Mouse (Mus musculus) kidney, adult 8-10 months (tissue): ENCODE data around the gene Ganc.

Experiments
- DNase-seq, 2 experiments: peaks; one replicate each; pipeline ENCODE4 v3.0.0; 2022

Gene Ganc

GRCm38 (mm10) chr2:120403653-120403985, at the start of gene Ganc:
Gene Ganc, plus strand, starts transcription at chr2:120403896.
- DNase-seq, result no peak

DNA sequence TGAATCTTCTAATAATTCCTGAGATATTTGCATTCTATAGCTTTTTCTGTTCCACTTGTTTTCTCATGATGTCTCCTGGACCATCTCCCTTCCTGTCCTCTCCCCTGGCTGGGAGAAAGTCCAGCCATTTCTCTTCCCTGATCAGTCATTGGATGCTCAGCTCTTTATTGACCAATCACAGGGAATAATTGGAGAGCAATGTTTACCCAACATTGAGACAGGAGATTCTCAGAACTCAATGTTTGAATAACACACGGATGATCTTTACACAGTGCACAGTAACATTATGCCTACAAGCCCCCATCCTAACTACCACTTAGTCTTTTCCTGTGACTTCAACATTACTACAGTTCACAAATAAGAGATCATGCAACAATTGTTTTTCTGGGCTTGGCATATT, 43.3 kb upstream of the Ganc start:
- DNase-seq, result no peak

DNA sequence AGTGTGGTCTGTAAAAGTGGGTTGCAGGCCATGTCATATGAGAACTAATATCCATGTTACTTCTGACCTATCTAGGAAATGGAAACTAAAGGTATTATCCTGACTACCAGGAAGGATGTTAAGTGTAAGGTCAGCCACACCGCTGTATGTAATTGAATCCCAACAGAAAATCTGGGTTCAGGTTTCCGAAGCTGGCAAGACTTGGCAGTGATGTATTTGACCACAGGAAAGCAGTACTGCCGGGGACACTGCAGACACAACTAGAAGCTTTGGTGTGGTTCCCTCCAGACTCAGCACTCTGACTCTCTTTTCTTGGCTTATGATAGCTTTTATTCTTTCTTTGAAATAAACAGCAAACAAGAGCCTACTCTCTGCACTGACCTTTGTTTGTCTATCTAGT, 37.2 kb upstream of the Ganc start:
- DNase-seq, result no peak

DNA sequence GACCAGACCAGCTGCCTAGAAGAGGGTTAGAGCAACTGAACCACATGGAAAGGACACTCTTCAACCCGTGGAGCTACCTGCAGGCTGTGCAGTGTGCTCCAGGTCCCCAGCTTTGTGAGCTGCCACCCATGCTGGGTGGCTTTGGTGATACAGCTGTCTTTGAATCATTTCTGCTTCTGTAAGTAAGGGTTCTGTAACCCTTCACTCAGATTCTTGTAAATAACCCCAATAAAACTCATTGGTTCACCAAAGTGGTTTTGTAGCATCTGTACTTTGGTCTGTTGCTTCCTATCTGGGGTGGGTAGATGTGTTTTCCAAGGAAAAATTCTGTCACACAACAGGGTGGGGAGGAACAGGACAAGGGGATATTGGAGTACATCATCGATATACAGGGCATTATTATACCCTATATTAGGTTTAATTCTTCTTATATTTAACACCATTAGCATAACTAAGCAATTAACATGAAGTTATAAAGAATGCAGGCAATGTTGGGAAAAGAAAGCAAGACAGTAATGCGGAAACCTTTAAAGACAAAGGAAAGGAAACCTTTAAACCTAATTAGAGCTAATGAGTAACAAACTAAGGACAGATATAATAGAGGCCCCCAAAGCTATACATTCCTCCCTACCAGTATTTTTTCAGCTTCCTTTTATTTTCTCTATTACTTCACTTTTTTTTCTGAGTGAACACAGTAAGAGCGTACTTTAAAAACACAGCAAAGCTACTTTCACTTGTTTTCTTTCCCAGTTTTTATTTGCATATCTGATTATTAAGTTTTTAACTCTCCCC, 36.1 kb upstream of the Ganc start:
- DNase-seq, result no peak

DNA sequence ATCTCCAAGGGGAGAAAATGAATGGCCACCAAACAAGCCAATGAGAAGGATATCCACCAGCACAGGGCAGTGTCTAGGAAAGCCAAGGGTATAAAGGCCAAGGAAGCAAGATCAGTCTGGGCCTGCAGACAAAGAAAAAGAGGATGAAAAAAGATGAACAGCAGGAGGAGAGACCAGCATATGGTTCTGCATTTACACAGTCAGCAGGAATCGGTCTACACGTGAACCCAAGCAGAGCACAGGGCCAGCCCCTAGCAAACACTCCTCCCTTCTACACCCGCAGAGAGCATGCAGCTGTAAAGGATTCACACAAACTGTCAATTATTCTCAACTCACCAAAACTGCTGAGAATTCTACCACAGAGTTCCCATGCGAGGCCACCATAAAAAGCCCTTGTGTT, 29.8 kb upstream of the Ganc start:
- DNase-seq, result no peak

DNA sequence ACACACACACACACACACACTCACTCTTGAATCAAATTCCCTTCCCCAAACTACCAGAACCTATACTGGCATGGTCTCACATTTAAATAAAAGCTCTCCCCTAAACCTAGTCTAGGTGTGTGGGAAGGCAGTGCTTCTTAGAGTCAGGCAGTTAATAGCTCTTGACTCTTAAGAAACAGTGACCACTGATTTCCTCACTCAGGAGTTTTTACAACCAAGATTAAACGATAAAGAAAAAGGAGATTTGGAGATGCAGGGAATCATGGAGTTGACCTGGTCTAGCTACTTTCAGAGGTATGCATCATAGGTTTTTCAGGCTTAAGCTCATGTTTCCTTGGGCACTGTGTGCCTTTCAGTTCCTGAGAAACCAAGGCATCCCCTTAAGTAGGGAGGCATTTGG, 17.4 kb upstream of the Ganc start:
- no peak for DNase-seq

DNA sequence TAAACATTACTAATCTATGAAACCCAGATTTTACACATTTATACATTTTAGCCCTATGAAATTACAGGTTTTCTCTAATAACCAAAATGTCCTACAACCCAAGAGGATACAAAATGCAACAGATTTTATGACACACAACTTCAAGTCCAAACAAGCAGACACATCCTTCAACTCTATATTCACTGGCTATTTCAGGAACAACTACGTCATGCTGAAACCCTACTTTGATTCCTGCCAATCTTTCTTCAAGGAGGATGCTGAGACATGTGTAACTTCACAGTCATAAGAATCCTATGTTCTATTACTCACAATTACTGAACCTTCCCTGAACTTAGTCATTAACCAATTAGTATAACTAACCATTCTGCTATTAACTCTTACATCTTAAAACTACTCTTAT, 16.4 kb upstream of the Ganc start:
- DNase-seq, result no peak

DNA sequence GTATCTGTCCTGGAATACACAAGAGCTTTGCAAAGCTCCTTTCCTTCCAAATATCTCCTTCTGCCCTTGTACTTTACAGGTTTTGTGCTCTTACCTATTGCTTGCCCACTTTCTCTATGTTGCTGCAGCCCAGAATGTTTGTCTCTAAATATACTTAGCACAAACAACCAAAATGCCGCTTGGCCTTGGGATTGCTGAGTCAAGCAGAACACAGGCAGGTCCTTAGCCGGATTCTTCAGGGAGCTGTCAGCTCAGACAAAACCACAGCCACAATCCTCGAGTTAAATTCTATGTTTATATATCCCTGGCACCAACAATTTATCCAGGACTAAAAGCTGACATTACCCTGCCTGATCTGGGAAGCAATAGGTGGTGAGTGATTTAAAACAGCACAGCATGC, 14.3 kb upstream of the Ganc start:
- no peak for DNase-seq

- DNase-seq, result no peak
Measured at GRCm38 (mm10) chr2:120390934-120391333, 12.8 kb upstream of the Ganc start.

DNA sequence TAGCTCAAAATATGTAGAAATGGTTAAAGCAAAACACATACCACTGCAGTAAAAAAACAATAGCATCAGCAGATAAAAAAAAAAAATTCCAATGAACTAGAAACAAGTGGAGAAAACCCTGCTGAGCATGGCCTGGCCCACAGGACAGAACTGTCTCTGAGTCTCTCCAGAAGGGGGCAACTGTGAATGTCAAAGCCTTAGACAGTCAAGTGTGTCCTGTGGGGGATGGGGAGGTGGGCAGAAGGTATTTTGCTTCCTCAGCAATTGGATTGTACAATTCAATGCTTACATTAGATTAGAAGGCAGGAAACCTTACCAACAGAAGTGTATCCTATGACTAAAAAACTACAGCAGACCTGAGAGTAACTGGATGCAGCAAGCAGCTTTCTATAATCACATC, 11.3 kb upstream of the Ganc start:
- no peak for DNase-seq

DNA sequence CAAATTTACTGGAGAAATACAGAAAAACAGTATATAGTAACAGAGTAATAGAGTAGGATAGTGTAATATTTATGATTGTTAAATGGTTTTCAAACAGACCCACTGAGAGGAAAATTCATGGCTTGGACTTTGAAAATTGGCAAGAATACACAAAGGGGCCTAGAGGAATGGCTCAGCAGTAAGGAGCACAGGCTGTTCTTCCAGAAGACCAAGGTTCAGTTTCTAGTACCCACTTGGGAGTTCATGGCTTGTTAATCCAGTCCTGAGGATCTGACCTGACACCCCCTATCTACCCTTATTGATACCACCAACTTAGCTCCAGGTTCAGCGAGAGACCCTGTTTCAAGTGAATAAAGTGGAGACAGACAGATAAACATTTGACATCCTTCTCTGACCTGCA, 5.7 kb upstream of the Ganc start:
- peak; percentile 23 to 51 for DNase-seq

DNA sequence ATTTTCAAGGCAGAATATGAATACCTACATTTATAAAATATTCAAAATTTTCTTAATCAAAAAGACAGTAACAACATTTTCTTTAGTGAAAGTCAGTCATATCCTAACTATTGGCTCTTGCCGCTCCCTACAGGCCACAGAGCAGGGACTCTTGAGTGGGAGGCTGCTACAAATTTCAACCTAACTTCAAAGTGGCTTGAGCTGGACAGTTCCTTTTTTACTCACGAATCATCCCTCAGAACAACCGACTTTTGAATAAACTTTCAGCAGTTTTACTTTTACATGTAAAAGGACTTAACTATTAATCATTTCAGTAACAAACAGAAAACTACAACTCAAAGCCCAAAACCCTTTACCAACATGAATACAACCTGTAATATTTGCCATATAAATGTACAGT, 883 bp upstream of the Ganc start:
- DNase-seq, result no peak

- peak; percentile 97 for DNase-seq
Measured at GRCm38 (mm10) chr2:120403986-120404822, 508 bp downstream of the Ganc start, which contains the start of gene Tmem87a. Gene Tmem87a, minus strand, starts transcription at chr2:120404113.

GRCm38 (mm10) chr2:120404823-120405765, 1.4 kb downstream of the Ganc start:
- peak; percentile 49 to 60 for DNase-seq

DNA sequence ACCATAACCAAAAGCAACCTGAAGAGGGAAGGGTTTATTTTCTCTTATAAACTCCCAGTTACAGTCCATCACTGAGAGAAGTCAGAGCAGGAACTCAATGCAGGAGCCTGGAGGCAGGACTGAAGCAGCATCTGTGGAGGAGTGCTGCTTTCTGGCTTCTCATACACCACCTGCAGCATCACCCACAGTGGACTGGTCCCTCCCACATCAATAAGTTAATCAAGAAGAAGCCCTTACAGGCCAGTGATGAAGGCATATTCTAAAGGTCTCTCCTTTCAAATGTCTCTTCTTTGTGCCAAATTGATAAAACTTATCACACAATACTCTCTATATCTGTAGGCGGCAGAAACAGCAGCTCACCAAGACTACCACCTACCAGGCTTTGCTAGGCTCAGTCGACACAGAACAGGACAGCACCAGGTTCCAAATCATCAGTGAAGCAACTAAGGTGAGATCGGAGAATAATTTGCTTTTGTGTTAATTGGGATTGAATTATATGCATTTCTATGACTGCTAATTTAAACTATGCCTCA, 7.5 kb downstream of the Ganc start:
- DNase-seq, result no peak

DNA sequence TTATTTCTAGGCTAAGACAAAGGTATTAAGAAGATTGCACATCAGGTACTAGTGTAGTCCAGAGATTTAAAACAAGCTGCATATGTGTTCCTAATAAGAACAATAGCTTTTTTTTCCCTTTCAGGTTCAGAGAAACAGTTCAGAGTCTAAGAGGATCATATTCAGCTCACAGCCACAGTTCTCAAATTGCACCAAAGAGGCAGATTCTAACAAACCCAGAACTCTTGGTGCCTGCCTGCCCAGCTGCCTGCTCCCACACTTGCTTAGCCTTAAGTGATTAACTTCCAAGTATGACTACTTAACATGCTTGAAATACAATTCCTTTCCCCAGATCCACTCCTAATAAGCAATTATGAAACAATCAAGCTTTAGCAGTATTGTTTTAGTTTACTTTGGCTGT, 10.4 kb downstream of the Ganc start:
- no peak for DNase-seq

DNA sequence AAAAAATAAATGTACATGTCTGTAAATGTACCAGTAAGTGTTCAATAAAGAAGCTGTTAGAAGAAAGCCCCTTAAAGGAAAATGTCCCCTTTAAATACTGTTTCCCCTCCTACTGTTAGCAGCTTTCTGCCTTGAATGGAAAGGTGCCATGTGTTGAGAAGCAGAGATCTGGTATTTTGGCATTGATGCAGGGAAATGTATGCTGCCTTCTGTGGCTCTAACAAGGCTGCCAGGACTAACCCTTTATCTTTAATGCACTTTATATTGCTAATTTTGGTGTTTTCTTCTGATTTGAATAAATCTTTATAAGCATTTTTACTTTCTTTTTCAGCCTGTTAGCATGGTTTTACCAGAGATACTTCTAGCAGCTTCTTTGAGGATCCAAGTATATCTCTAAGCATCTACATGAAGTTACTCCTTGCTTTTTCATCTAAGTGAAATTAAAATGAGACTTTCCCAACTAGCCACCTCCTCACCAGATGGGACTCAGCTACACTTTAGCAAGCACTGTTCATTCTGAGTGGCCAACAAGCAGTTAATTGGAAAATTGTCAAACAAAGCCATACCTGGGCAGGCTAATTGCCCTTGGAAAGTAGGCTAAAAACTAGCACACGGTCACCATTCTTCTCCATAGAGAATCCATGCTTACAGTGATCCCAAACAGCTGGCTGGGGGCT, 11.2 kb downstream of the Ganc start:
- no peak for DNase-seq

GRCm38 (mm10) chr2:120424386-120424785, 20.7 kb downstream of the Ganc start:
- no peak for DNase-seq

GRCm38 (mm10) chr2:120444486-120444885, 40.8 kb downstream of the Ganc start:
- DNase-seq, result no peak

- DNase-seq, result no peak
Measured at GRCm38 (mm10) chr2:120446373-120446772, 42.7 kb downstream of the Ganc start.

DNA sequence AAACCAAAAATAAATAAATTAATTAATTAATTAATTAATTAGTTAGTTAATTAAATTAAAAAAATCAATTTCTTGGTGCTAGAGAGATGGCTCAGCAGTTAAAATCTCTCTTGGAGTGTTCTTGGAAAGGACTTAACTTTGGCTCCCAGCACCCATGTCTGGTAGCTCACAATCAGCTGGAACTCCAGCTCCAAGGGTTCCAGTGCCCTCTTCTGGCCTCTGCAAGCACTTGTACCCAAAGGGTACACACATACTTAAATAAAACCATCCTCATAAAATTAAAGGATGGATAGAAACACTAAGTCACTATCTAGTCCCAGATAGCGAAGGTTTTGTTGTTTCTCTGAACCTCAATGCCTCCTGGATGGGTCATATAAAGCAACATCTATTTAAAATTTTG, 43.6 kb downstream of the Ganc start:
- no peak for DNase-seq

DNA sequence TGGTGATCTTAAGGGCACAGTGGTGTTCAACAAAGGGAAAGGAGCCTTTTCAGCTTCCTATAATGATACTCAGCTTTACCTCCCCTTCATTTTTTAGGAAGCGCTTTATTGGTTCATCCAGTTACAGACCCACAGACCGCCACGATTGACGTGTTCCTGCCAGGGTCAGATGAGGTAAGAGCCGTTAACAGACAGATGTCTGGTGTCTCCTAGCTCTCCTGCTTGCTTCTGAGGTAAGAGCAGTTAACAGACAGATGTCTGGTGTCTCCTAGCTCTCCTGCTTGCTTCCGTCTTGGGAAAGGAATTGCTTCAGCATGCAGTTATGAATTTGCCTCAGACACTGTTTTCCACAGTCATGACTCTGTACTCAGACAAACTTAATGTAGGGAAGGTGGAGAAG, 47.0 kb downstream of the Ganc start:
- no peak for DNase-seq
